In genomic region chr4:62686769-62687168, GRCm38 (mm10) we compare ENCODE assay signal across 13 mouse cellular contexts.
A peak's percentile ranks its signal among the peaks of the same experiment; 100 is the strongest.
DNase-seq lines count a peak whose midpoint lies in the region; ATAC-seq lines count a peak whose summit lies in the region.
"Had no signal": no experiment of that assay in that cellular context is flagged by ENCODE, and none has a peak within 500 bp of the region (broad histone marks: within the 10 kb centered on the region; RNA-seq: fewer than 3 reads in every experiment).

No protein-coding gene starts in this region.

- H3K27ac ChIP-seq in forebrain, embryonic 10.5 days = peak overlapping the region; percentile 48; the same call in 1 of the 2 replicates
- no peak overlapping the region for H3K27ac ChIP-seq in forebrain, embryonic 14.5 days (ENCODE audit: low read depth, low read length)
- peak overlapping the region; percentile 55; the same call in 1 of the 2 replicates for H3K27ac ChIP-seq in stomach, embryonic 15.5 days
- H3K27ac ChIP-seq: embryonic facial prominence, embryonic 12.5 days; heart, embryonic 15.5 days had no signal

- no peak overlapping the region for H3K4me2 ChIP-seq in forebrain, embryonic 14.5 days (ENCODE audit: low read length)
- H3K4me2 ChIP-seq in stomach, embryonic 15.5 days = no peak overlapping the region
- H3K4me2 ChIP-seq: embryonic facial prominence, embryonic 12.5 days; heart, embryonic 15.5 days had no signal

- H3K4me1 ChIP-seq in forebrain, embryonic 10.5 days = peaks cover 28% of the 10 kb centered on the region
- no peaks in the 10 kb centered on the region for H3K4me1 ChIP-seq in forebrain, embryonic 14.5 days (ENCODE audit: control insufficient read depth, insufficient read depth, low read length)
- peaks cover 21% of the 10 kb centered on the region for H3K4me1 ChIP-seq in stomach, embryonic 15.5 days

- H3K36me3 ChIP-seq in forebrain, embryonic 10.5 days (replicated peaks) = peaks cover 48% of the 10 kb centered on the region
- H3K36me3 ChIP-seq in forebrain, embryonic 14.5 days (ENCODE audit: control insufficient read depth, insufficient read depth, low read length) = peaks cover 27% of the 10 kb centered on the region
- no peaks in the 10 kb centered on the region for H3K36me3 ChIP-seq in stomach, embryonic 15.5 days
- H3K36me3 ChIP-seq: heart, embryonic 15.5 days had no signal

- WGBS in forebrain, embryonic 10.5 days = 43% methylated on average over 1 of the region's 1 CpGs
- 44% methylated on average over 1 of the region's 1 CpGs for WGBS in forebrain, embryonic 14.5 days
- WGBS in stomach, embryonic 15.5 days = 30% methylated on average over 1 of the region's 1 CpGs

- H3K4me3 ChIP-seq in forebrain, embryonic 10.5 days = no peak overlapping the region
- H3K4me3 ChIP-seq in forebrain, embryonic 14.5 days (ENCODE audit: low read depth, low read length) = no peak overlapping the region
- H3K4me3 ChIP-seq in stomach, embryonic 15.5 days (replicated peaks) = no peak overlapping the region
- H3K4me3 ChIP-seq: embryonic facial prominence, embryonic 12.5 days; heart, embryonic 15.5 days had no signal

- no peak overlapping the region for H3K9ac ChIP-seq in forebrain, embryonic 14.5 days (ENCODE audit: low read length)
- H3K9ac ChIP-seq in stomach, embryonic 15.5 days = no peak overlapping the region
- H3K9ac ChIP-seq: embryonic facial prominence, embryonic 12.5 days; heart, embryonic 15.5 days had no signal

- no peaks in the 10 kb centered on the region for H3K9me3 ChIP-seq in forebrain, embryonic 10.5 days
- no peaks in the 10 kb centered on the region for H3K9me3 ChIP-seq in forebrain, embryonic 14.5 days (replicated peaks; ENCODE audit: control insufficient read depth, low read length)
- no peaks in the 10 kb centered on the region for H3K9me3 ChIP-seq in stomach, embryonic 15.5 days
- H3K9me3 ChIP-seq: embryonic facial prominence, embryonic 12.5 days; heart, embryonic 15.5 days had no signal

- no peak for DNase-seq in forebrain, embryonic 10.5 days (ENCODE audit: extremely low spot score, low spot score)
- DNase-seq in forebrain, embryonic 14.5 days (ENCODE audit: low spot score) = no peak
- peak; percentile 33 for DNase-seq in thymus, postnatal 14 days
- no peak for DNase-seq in thymus, postnatal 10 days (ENCODE audit: low spot score in 2 of 2)
- DNase-seq in induced T-regulatory cell, adult 2 months (ENCODE audit: low read depth) = peak; percentile 43
- DNase-seq in kidney, postnatal 10 days = no peak
- DNase-seq in heart, adult 18-20 months = no peak
- DNase-seq: adrenal gland, postnatal 36 days; cerebellum, adult 8-10 months; kidney, adult 9 months had no signal

- H3K27me3 ChIP-seq in forebrain, embryonic 10.5 days (ENCODE audit: poor library complexity, severe bottlenecking) = no peaks in the 10 kb centered on the region
- H3K27me3 ChIP-seq in forebrain, embryonic 14.5 days (replicated peaks; ENCODE audit: control insufficient read depth, insufficient read depth, low read length) = no peaks in the 10 kb centered on the region
- H3K27me3 ChIP-seq in stomach, embryonic 15.5 days (replicated peaks) = no peaks in the 10 kb centered on the region
- H3K27me3 ChIP-seq: embryonic facial prominence, embryonic 12.5 days had no signal

- no peak for ATAC-seq in forebrain, embryonic 14.5 days
- peak; percentile 63 for ATAC-seq in stomach, embryonic 15.5 days (ENCODE audit: insufficient read depth, low FRiP score, low read depth)

Comparison
In these comparisons a context has a peak if more than half of its experiments do, and no peak if none do; other contexts are left out.
1. DNase-seq: peak in thymus, postnatal 14 days (single experiment) and induced T-regulatory cell, adult 2 months (single experiment); none in forebrain, embryonic 10.5 days (single experiment), forebrain, embryonic 14.5 days (single experiment), thymus, postnatal 10 days (0 of 2), kidney, postnatal 10 days (single experiment) and heart, adult 18-20 months (0 of 2).